Mouse (Mus musculus): Measurements from ENCODE around the gene Ifitm2.
"Not testable (repeated sequence)": the region's sequence is repeated elsewhere in the genome, so short reads cannot be mapped to it uniquely, and the experiment has no call there.

- not testable (repeated sequence) for TF ChIP-seq CTCF (IDR thresholded peaks at IDR 0.05; ENCODE audit: low read depth); EP300 (optimal IDR thresholded peaks at IDR 0.05)
Observed at GRCm38 (mm10) chr7:140968710-140969109, 12.9 kb upstream of the Ifitm2 start.
